Mouse (Mus musculus) gastrocnemius, adult 18-20 months (tissue): ENCODE results near the gene Ahdc1. TPM values are rescaled to one million over a fixed set of nuclear protein-coding genes. Genes with fewer than 3 reads are reported as not detected.
A peak's percentile ranks its signal among the peaks of the same experiment; 100 is the strongest.

Experiments
- DNase-seq: peaks from one replicate; pipeline ENCODE4 v3.0.0; 2021; ENCODE audit warnings: low spot score
- total RNA-seq, 2 experiments: library from RNA; stranded (reverse); gene quantifications; 2 replicates each; pipeline ENCODE4 v1.2.3; 2021

Ahdc1 gene
- total RNA-seq, 2 experiments from 2014 or later = 40.6 to 41.6 TPM

- DNase-seq = no peak
These were observed 26.7 kb downstream of the Ahdc1 start for GRCm38 (mm10) chr4:133037798-133038197.

- DNase-seq = peak; percentile 68
These were observed 27.6 kb downstream of the Ahdc1 start for GRCm38 (mm10) chr4:133038521-133039115.

- DNase-seq = peak; percentile 53
These were observed 28.2 kb downstream of the Ahdc1 start for GRCm38 (mm10) chr4:133039116-133039819.

GRCm38 (mm10) chr4:133039832-133040231 is 28.8 kb downstream of the Ahdc1 start:
- no peak for DNase-seq

GRCm38 (mm10) chr4:133040241-133040904 is 29.3 kb downstream of the Ahdc1 start:
- no peak for DNase-seq

GRCm38 (mm10) chr4:133042244-133042643 is 31.2 kb downstream of the Ahdc1 start:
- DNase-seq = no peak

GRCm38 (mm10) chr4:133042651-133043635 is 31.9 kb downstream of the Ahdc1 start:
- DNase-seq = peak; percentile 56

GRCm38 (mm10) chr4:133043798-133044646 is 33.0 kb downstream of the Ahdc1 start:
- peak; percentile 91 for DNase-seq

GRCm38 (mm10) chr4:133044647-133045094 is 33.6 kb downstream of the Ahdc1 start:
- no peak for DNase-seq

- DNase-seq = no peak
These were observed 34.9 kb downstream of the Ahdc1 start for GRCm38 (mm10) chr4:133045771-133046474.

- no peak for DNase-seq
These were observed 35.8 kb downstream of the Ahdc1 start for GRCm38 (mm10) chr4:133046691-133047352.

- no peak for DNase-seq
These were observed 36.5 kb downstream of the Ahdc1 start for GRCm38 (mm10) chr4:133047353-133048105.

- no peak for DNase-seq
These were observed 38.2 kb downstream of the Ahdc1 start for GRCm38 (mm10) chr4:133049071-133049920.

GRCm38 (mm10) chr4:133050196-133050836 is 39.3 kb downstream of the Ahdc1 start:
- DNase-seq = no peak

- no peak for DNase-seq
These were observed 39.9 kb downstream of the Ahdc1 start for GRCm38 (mm10) chr4:133050837-133051549.

- DNase-seq = no peak
These were observed 40.4 kb downstream of the Ahdc1 start for GRCm38 (mm10) chr4:133051550-133051865.
